Mouse (Mus musculus) layer of hippocampus, adult 6 months (tissue): ENCODE results near the gene Hist1h2be. TPM values are rescaled to one million over a fixed set of nuclear protein-coding genes. Genes with fewer than 3 reads are reported as not detected.

Source experiments
- microRNA-seq: library from miRNA; unstranded; fragments of <30 nt; microRNA quantifications from one replicate; pipeline ENCODE4 v1.2.0, GENCODE M21; 2020
- polyA plus RNA-seq: library from polyadenylated mRNA; unstranded; fragments of <200 nt; fragmentation: Nextera tagmentation; gene quantifications from 2 replicates; pipeline ENCODE4 v1.2.3, GENCODE M21; 2021

The Hist1h2be gene
- polyA plus RNA-seq, 1 experiment from 2014 or later, result 4.3 TPM

Small RNA genes lying within 50 kb of the gene (microRNA-seq; reads per million reads assigned to microRNA genes)
- gene Gm44297 (not detected), gene Gm44359 (not detected), gene Gm44394 (not detected)

Other genes with a start within 250 kb of the Hist1h2be start
- 7.2 and 7.9 TPM in 2 replicates for gene Abt1, start 197.3 kb downstream of the Hist1h2be start, polyA plus RNA-seq
- gene Btn1a1, start 155.2 kb downstream of the Hist1h2be start, polyA plus RNA-seq, result not detected in 2 replicates
- 0.26 and 0.46 TPM in 2 replicates for gene Btn2a2, start 132.3 kb downstream of the Hist1h2be start, polyA plus RNA-seq
- 62.0 and 135 TPM in 2 replicates for gene Hist1h4h, start 90.1 kb downstream of the Hist1h2be start, polyA plus RNA-seq
- gene Hist1h2af, start 87.2 kb downstream of the Hist1h2be start, polyA plus RNA-seq, result not detected in 2 replicates
- 1.3 TPM in 1 of 2 replicates, not detected in the other for gene Hist1h3g, start 85.7 kb downstream of the Hist1h2be start, polyA plus RNA-seq
- 0.20 and 0.25 TPM in 2 replicates for gene Hist1h2bh, start 77.7 kb downstream of the Hist1h2be start, polyA plus RNA-seq
- gene Hist1h3f, start 77.1 kb downstream of the Hist1h2be start, polyA plus RNA-seq, result 0.14 TPM in 1 of 2 replicates, not detected in the other
- not detected in 2 replicates for gene Hist1h4f, start 69.5 kb downstream of the Hist1h2be start, polyA plus RNA-seq
- 0.03 and 0.10 TPM in 2 replicates for gene Hist1h1d, start 67.9 kb downstream of the Hist1h2be start, polyA plus RNA-seq
- 1.1 and 1.8 TPM in 2 replicates for gene Hist1h3e, start 58.8 kb downstream of the Hist1h2be start, polyA plus RNA-seq
- gene Hist1h2ae, start 49.9 kb downstream of the Hist1h2be start, polyA plus RNA-seq, result 8.0 and 8.1 TPM in 2 replicates
- 3.4 and 4.7 TPM in 2 replicates for gene Hist1h2bg, start 49.7 kb downstream of the Hist1h2be start, polyA plus RNA-seq
- gene Hist1h2bf, start 46.9 kb downstream of the Hist1h2be start, polyA plus RNA-seq, result 1.1 TPM in 1 of 2 replicates, not detected in the other
- gene Hist1h2ad, start 46.7 kb downstream of the Hist1h2be start, polyA plus RNA-seq, result not detected in 2 replicates
- 0.60 and 0.88 TPM in 2 replicates for gene Hist1h3d, start 45.4 kb downstream of the Hist1h2be start, polyA plus RNA-seq
- 7.7 and 14.9 TPM in 2 replicates for gene Hist1h4d, start 39.5 kb downstream of the Hist1h2be start, polyA plus RNA-seq
- 9.9 and 12.4 TPM in 2 replicates for gene Hist1h1e, start 1.4 kb upstream of the Hist1h2be start, polyA plus RNA-seq
- 2.2 and 4.2 TPM in 2 replicates for gene Hist1h2ac, start 62.8 kb upstream of the Hist1h2be start, polyA plus RNA-seq
- gene Hist1h2bc, start 63.1 kb upstream of the Hist1h2be start, polyA plus RNA-seq, result 125 and 195 TPM in 2 replicates
- not detected in 2 replicates for gene Hist1h1t, start 74.7 kb upstream of the Hist1h2be start, polyA plus RNA-seq
- gene Hist1h4c, start 77.3 kb upstream of the Hist1h2be start, polyA plus RNA-seq, result 3.0 and 6.5 TPM in 2 replicates
- 6.8 and 7.3 TPM in 2 replicates for gene Hfe, start 89.7 kb upstream of the Hist1h2be start, polyA plus RNA-seq
- 8.2 and 11.8 TPM in 2 replicates for gene Hist1h1c, start 117.7 kb upstream of the Hist1h2be start, polyA plus RNA-seq
- gene Hist1h3c, start 124.5 kb upstream of the Hist1h2be start, polyA plus RNA-seq, result 0.43 and 0.45 TPM in 2 replicates
- 0.92 TPM in 1 of 2 replicates, not detected in the other for gene Hist1h2bb, start 125.6 kb upstream of the Hist1h2be start, polyA plus RNA-seq
- gene Hist1h2ab, start 130.0 kb upstream of the Hist1h2be start, polyA plus RNA-seq, result 3.4 and 5.1 TPM in 2 replicates
- 0.31 TPM in 1 of 2 replicates, not detected in the other for gene Hist1h3b, start 131.1 kb upstream of the Hist1h2be start, polyA plus RNA-seq
- gene Hist1h4b, start 135.9 kb upstream of the Hist1h2be start, polyA plus RNA-seq, result not detected in 2 replicates
- 0.34 TPM in 1 of 2 replicates, not detected in the other for gene Hist1h4a, start 140.1 kb upstream of the Hist1h2be start, polyA plus RNA-seq
- not detected in 2 replicates for gene Hist1h3a, start 141.3 kb upstream of the Hist1h2be start, polyA plus RNA-seq
- 0.20 TPM in 1 of 2 replicates, not detected in the other for gene Hist1h1a, start 142.5 kb upstream of the Hist1h2be start, polyA plus RNA-seq
- not detected in 2 replicates for gene Trim38, start 148.8 kb upstream of the Hist1h2be start, polyA plus RNA-seq
- gene Slc17a2, start 185.9 kb upstream of the Hist1h2be start, polyA plus RNA-seq, result not detected in 2 replicates
- gene Slc17a3, start 218.3 kb upstream of the Hist1h2be start, polyA plus RNA-seq, result not detected in 2 replicates
- gene Slc17a1, start 246.6 kb upstream of the Hist1h2be start, polyA plus RNA-seq, result not detected in 2 replicates